Mouse (Mus musculus) testis, adult 2 months (tissue): ENCODE measurements around the gene Irs1.

Experiments used
- CTCF ChIP-seq: fragments of 200-500 bp; IDR thresholded peaks from 2 replicates; pipeline ENCODE4 v1.5.1; 2012; ENCODE audit warnings: low read depth, mild to moderate bottlenecking, inconsistent platforms, low read length, moderate library complexity; ENCODE audit not compliant: control insufficient read depth, insufficient read depth, insufficient replicate concordance
- POLR2A ChIP-seq: fragments of 200-500 bp; IDR thresholded peaks from 2 replicates; pipeline ENCODE4 v1.6.1; 2012; ENCODE audit warnings: low read depth, mild to moderate bottlenecking, inconsistent platforms, low read length, moderate library complexity; ENCODE audit not compliant: control insufficient read depth

- TF ChIP-seq POLR2A (no peak), CTCF (no peak)
Measured at GRCm38 (mm10) chr1:82223042-82223795, 68.0 kb downstream of the Irs1 start.
